8 mouse cellular contexts compared by ENCODE assay signal in the genomic region with DNA sequence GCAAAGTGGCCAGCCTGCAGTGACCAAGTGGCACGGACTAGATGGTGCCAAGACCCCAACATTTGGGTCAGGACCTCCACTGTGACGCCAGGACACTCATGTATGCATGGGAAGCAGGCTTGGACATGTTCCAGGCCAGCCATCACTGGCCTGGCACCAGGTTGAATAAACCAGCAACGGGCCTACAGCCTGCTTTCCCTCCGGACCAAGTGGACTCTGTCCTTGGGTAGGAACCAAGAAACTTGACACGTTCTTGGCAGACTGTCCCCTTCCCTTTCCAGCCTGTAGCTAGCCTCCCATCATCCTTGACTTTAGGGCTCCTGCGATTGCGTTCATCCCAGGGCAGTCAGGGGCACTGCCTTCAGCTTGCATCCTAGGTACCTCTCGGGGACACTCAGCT. TPM values are rescaled to one million over a fixed set of nuclear protein-coding genes. Genes with fewer than 3 reads are reported as not detected.
A peak's percentile ranks its signal among the peaks of the same experiment; 100 is the strongest.
DNase-seq lines count a peak whose midpoint lies in the region; ATAC-seq and TF ChIP-seq lines count a peak whose summit lies in the region.

No protein-coding gene starts in this region.

- no peak overlapping the region for H3K4me2 ChIP-seq in forebrain, embryonic 15.5 days (replicated peaks)
- peak overlapping the region; percentile 15; the same call in 1 of the 2 replicates for H3K4me2 ChIP-seq in lung, embryonic 14.5 days

- WGBS in forebrain, embryonic 10.5 days = 90% methylated on average over 8 of the region's 8 CpGs
- WGBS in forebrain, embryonic 15.5 days = 85% methylated on average over 8 of the region's 8 CpGs
- WGBS in heart, embryonic 10.5 days = 91% methylated on average over 8 of the region's 8 CpGs
- 67% methylated on average over 8 of the region's 8 CpGs for WGBS in lung, embryonic 14.5 days

- no peak overlapping the region for H3K9ac ChIP-seq in forebrain, embryonic 15.5 days (replicated peaks)
- H3K9ac ChIP-seq in lung, embryonic 14.5 days = 0 out of 2 replicates have a peak overlapping the region, but pooled peaks have one; percentile 3

- no peak for TF ChIP-seq CTCF in lung, embryonic 14.5 days (IDR thresholded peaks at IDR 0.05; ENCODE audit: low read depth)
- TF ChIP-seq CTCF in layer of hippocampus, adult 2 months (conservative IDR thresholded peaks at IDR 0.05) = no peak

- ATAC-seq in forebrain, embryonic 15.5 days (replicated peaks) = no peak
- ATAC-seq in lung, embryonic 14.5 days (ENCODE audit: insufficient read depth) = no peak

- H3K9me3 ChIP-seq in forebrain, embryonic 10.5 days = no peaks in the 10 kb centered on the region
- no peaks in the 10 kb centered on the region for H3K9me3 ChIP-seq in forebrain, embryonic 15.5 days
- H3K9me3 ChIP-seq in heart, embryonic 10.5 days = no peaks in the 10 kb centered on the region
- H3K9me3 ChIP-seq in lung, embryonic 14.5 days (ENCODE audit: low read depth, low read length) = no peaks in the 10 kb centered on the region

- H3K4me1 ChIP-seq in forebrain, embryonic 10.5 days = peaks cover 47% of the 10 kb centered on the region
- peaks cover 20% of the 10 kb centered on the region for H3K4me1 ChIP-seq in forebrain, embryonic 15.5 days
- H3K4me1 ChIP-seq in heart, embryonic 10.5 days = peaks cover 22% of the 10 kb centered on the region
- H3K4me1 ChIP-seq in lung, embryonic 14.5 days (ENCODE audit: insufficient read depth) = peaks cover 12% of the 10 kb centered on the region

- H3K36me3 ChIP-seq in forebrain, embryonic 10.5 days (replicated peaks) = 0 out of 2 replicates have a peak, but pooled peaks cover 2% of the 10 kb centered on the region
- H3K36me3 ChIP-seq in forebrain, embryonic 15.5 days = no peaks in the 10 kb centered on the region
- 0 out of 2 replicates have a peak, but pooled peaks cover 2% of the 10 kb centered on the region for H3K36me3 ChIP-seq in heart, embryonic 10.5 days
- no peaks in the 10 kb centered on the region for H3K36me3 ChIP-seq in lung, embryonic 14.5 days (ENCODE audit: insufficient read depth)

- H3K27ac ChIP-seq in forebrain, embryonic 10.5 days = 0 out of 2 replicates have a peak overlapping the region, but pooled peaks have one; percentile 40
- no peak overlapping the region for H3K27ac ChIP-seq in forebrain, embryonic 15.5 days (replicated peaks)
- H3K27ac ChIP-seq in heart, embryonic 10.5 days = 0 out of 2 replicates have a peak overlapping the region, but pooled peaks have one; percentile 32
- peak overlapping the region; percentile 58; the same call in 1 of the 2 replicates for H3K27ac ChIP-seq in lung, embryonic 14.5 days (ENCODE audit: low read depth)
- H3K27ac ChIP-seq in layer of hippocampus, adult 2 months = no peak overlapping the region

- DNase-seq in forebrain, embryonic 10.5 days (ENCODE audit: extremely low spot score, low spot score) = no peak
- peak; percentile 29 for DNase-seq in Muller cell, postnatal 12 days (ENCODE audit: inconsistent ontology term)
- DNase-seq in heart, embryonic 10.5 days (ENCODE audit: low spot score) = no peak
- DNase-seq in lung, embryonic 14.5 days = peak; percentile 84
- DNase-seq in layer of hippocampus, adult 2 months (ENCODE audit: low spot score in 2 of 2) = no peak
- no peak for DNase-seq in frontal cortex, postnatal 25 days (ENCODE audit: low spot score in 2 of 2)
- DNase-seq in thymus, adult 18-20 months = no peak

- H3K27me3 ChIP-seq in forebrain, embryonic 10.5 days (ENCODE audit: poor library complexity, severe bottlenecking) = no peaks in the 10 kb centered on the region
- H3K27me3 ChIP-seq in forebrain, embryonic 15.5 days = no peaks in the 10 kb centered on the region
- no peaks in the 10 kb centered on the region for H3K27me3 ChIP-seq in heart, embryonic 10.5 days (ENCODE audit: insufficient read depth, poor library complexity, severe bottlenecking)
- H3K27me3 ChIP-seq in lung, embryonic 14.5 days (ENCODE audit: insufficient read depth, low read length) = no peaks in the 10 kb centered on the region

- no peak overlapping the region for H3K4me3 ChIP-seq in forebrain, embryonic 10.5 days
- H3K4me3 ChIP-seq in forebrain, embryonic 15.5 days = no peak overlapping the region
- no peak overlapping the region for H3K4me3 ChIP-seq in heart, embryonic 10.5 days
- H3K4me3 ChIP-seq in lung, embryonic 14.5 days (ENCODE audit: low read depth, low read length) = no peak overlapping the region
- no peak overlapping the region for H3K4me3 ChIP-seq in layer of hippocampus, adult 2 months

RNA-seq across cellular contexts. Expression of a gene that starts 11.2 kb away (rescaled TPM):
- polyA plus RNA-seq in forebrain, embryonic 10.5 days (2016; fragmentation: Nextera tagmentation; extraction: Ambion mirVana) = 49.6 and 50.9 TPM in 2 replicates
- 89.0 and 96.0 TPM in 2 replicates for polyA plus RNA-seq in forebrain, embryonic 15.5 days (2015; fragmentation: Nextera tagmentation; extraction: Ambion mirVana)
- polyA plus RNA-seq in heart, embryonic 10.5 days (2016; fragmentation: Nextera tagmentation; extraction: Ambion mirVana) = 76.3 and 116 TPM in 2 replicates
- 70.1 and 72.9 TPM in 2 replicates for polyA plus RNA-seq in lung, embryonic 14.5 days (2014; fragmentation: Nextera tagmentation; extraction: Ambion mirVana)
- total RNA-seq in layer of hippocampus, adult 2 months (2021) = 100 to 1,000 TPM; 165 to 181 TPM

RNA-seq across cellular contexts. Expression of a gene that starts 14.5 kb away (rescaled TPM):
- polyA plus RNA-seq in forebrain, embryonic 10.5 days (2016; fragmentation: Nextera tagmentation; extraction: Ambion mirVana) = 336 and 339 TPM in 2 replicates
- 211 and 228 TPM in 2 replicates for polyA plus RNA-seq in forebrain, embryonic 15.5 days (2015; fragmentation: Nextera tagmentation; extraction: Ambion mirVana)
- polyA plus RNA-seq in heart, embryonic 10.5 days (2016; fragmentation: Nextera tagmentation; extraction: Ambion mirVana) = 344 and 410 TPM in 2 replicates
- polyA plus RNA-seq in lung, embryonic 14.5 days (2014; fragmentation: Nextera tagmentation; extraction: Ambion mirVana) = 305 and 327 TPM in 2 replicates
- 10 to 100 TPM; 58.2 to 61.8 TPM for total RNA-seq in layer of hippocampus, adult 2 months (2021)

RNA-seq across cellular contexts. Expression of a gene that starts 15.7 kb away (rescaled TPM):
- 0.02 TPM in 1 of 2 replicates, not detected in the other for polyA plus RNA-seq in forebrain, embryonic 10.5 days (2016; fragmentation: Nextera tagmentation; extraction: Ambion mirVana)
- 0.13 and 0.14 TPM in 2 replicates for polyA plus RNA-seq in forebrain, embryonic 15.5 days (2015; fragmentation: Nextera tagmentation; extraction: Ambion mirVana)
- not detected in 2 replicates for polyA plus RNA-seq in heart, embryonic 10.5 days (2016; fragmentation: Nextera tagmentation; extraction: Ambion mirVana)
- polyA plus RNA-seq in lung, embryonic 14.5 days (2014; fragmentation: Nextera tagmentation; extraction: Ambion mirVana) = 0.04 TPM in 1 of 2 replicates, not detected in the other
- under 1 TPM; 0.07 to 0.08 TPM for total RNA-seq in layer of hippocampus, adult 2 months (2021)

RNA-seq across cellular contexts. Expression of a gene that starts 27.4 kb away (rescaled TPM):
- 40.5 and 49.3 TPM in 2 replicates for polyA plus RNA-seq in forebrain, embryonic 10.5 days (2016; fragmentation: Nextera tagmentation; extraction: Ambion mirVana)
- polyA plus RNA-seq in forebrain, embryonic 15.5 days (2015; fragmentation: Nextera tagmentation; extraction: Ambion mirVana) = 63.6 and 70.2 TPM in 2 replicates
- polyA plus RNA-seq in heart, embryonic 10.5 days (2016; fragmentation: Nextera tagmentation; extraction: Ambion mirVana) = 38.0 and 42.0 TPM in 2 replicates
- 46.6 and 48.2 TPM in 2 replicates for polyA plus RNA-seq in lung, embryonic 14.5 days (2014; fragmentation: Nextera tagmentation; extraction: Ambion mirVana)
- 10 to 100 TPM; 25.4 to 29.1 TPM for total RNA-seq in layer of hippocampus, adult 2 months (2021)

RNA-seq across cellular contexts. Expression of a gene that starts 30.8 kb away (rescaled TPM):
- not detected in 2 replicates for polyA plus RNA-seq in forebrain, embryonic 10.5 days (2016; fragmentation: Nextera tagmentation; extraction: Ambion mirVana)
- polyA plus RNA-seq in forebrain, embryonic 15.5 days (2015; fragmentation: Nextera tagmentation; extraction: Ambion mirVana) = not detected in 2 replicates
- polyA plus RNA-seq in heart, embryonic 10.5 days (2016; fragmentation: Nextera tagmentation; extraction: Ambion mirVana) = not detected in 2 replicates
- polyA plus RNA-seq in lung, embryonic 14.5 days (2014; fragmentation: Nextera tagmentation; extraction: Ambion mirVana) = not detected in 2 replicates
- not detected for total RNA-seq in layer of hippocampus, adult 2 months (2021)

Comparison
In these comparisons a context has a peak if more than half of its experiments do, and no peak if none do; other contexts are left out.
1. H3K27ac ChIP-seq: peak in forebrain, embryonic 10.5 days (single experiment), heart, embryonic 10.5 days (single experiment) and lung, embryonic 14.5 days (single experiment); none in forebrain, embryonic 15.5 days (single experiment) and layer of hippocampus, adult 2 months (single experiment).
2. DNase-seq: peak in Muller cell, postnatal 12 days (single experiment) and lung, embryonic 14.5 days (single experiment); none in forebrain, embryonic 10.5 days (single experiment), heart, embryonic 10.5 days (single experiment), layer of hippocampus, adult 2 months (0 of 2), frontal cortex, postnatal 25 days (0 of 2) and thymus, adult 18-20 months (0 of 2).